Mouse (Mus musculus) 3134 (cell line): ENCODE measurements around the gene Vat1l.

ENCODE experiments used
- DNase-seq: peaks from one replicate; pipeline ENCODE4 v3.0.0-alpha.2; 2011; ENCODE audit warnings: low spot score; ENCODE audit not compliant: insufficient read length; ENCODE audit errors: extremely low read depth

Vat1l gene

GRCm38 (mm10) chr8:114205221-114205901 is at the start of gene Vat1l:
Gene Vat1l (plus strand): TSS chr8:114205612.
- peak; percentile 11 for DNase-seq

DNA sequence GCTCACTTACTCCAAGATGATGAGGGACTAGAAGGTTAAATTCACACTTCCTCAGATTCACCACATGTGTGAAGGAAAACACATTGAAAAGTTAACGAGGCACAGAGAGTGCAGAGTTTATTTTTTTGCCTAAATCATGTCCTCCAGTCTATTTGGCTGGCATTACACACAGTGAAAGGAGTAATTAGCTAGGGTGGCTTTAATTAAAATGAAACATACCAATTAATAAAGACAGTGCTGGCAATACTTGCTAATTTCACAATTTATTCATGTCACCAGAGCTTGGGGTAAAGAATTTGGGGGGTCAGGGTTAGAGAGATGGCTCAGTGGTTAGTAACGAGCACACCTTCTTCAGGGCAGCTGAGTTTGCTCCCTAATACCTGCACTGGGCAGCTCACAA is 46.8 kb upstream of the Vat1l start:
- no peak for DNase-seq

GRCm38 (mm10) chr8:114159666-114160065 is 45.7 kb upstream of the Vat1l start:
- no peak for DNase-seq

DNA sequence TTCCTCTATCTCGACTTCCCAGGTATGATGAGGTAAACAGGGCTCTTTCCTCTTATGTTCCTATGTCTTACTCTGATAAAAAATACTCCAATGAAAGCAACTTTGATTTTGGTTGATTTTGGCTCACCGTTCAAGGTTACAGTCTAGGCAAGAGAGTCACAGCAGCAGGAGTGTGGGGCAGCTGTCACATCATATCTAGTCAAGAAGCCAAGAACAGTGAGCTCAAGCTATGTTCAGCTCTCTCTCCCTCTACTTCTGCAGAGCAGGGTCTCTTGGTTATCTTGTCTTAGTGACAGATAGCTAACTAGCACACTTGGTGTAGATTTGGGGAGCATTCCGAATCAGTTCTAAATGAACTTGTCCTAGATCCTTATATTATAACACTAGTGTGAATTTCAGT is 41.5 kb upstream of the Vat1l start:
- DNase-seq, result no peak

- no peak for DNase-seq
These were observed 40.8 kb upstream of the Vat1l start for GRCm38 (mm10) chr8:114164444-114165096.

DNA sequence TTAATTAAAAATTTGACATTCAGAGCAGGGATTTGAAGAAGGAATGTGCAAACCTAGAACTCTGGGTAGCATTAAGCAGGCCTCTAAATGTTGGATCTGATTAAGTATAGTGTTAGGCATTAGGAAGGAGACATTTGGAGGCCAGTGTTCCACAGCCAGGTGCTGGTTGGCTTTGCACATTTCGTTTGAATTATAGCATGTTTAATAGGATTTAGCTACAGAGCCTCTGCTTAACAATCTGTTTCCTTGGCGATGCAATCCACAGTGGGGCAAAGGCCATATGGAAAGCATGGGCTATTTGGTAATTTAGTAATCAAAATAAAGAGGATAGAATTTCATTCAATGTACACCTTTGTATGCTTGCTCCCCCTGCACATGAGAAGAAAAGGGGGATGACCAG is 39.7 kb upstream of the Vat1l start:
- DNase-seq, result no peak

- DNase-seq, result no peak
These were observed 28.7 kb upstream of the Vat1l start for GRCm38 (mm10) chr8:114176721-114177120.

DNA sequence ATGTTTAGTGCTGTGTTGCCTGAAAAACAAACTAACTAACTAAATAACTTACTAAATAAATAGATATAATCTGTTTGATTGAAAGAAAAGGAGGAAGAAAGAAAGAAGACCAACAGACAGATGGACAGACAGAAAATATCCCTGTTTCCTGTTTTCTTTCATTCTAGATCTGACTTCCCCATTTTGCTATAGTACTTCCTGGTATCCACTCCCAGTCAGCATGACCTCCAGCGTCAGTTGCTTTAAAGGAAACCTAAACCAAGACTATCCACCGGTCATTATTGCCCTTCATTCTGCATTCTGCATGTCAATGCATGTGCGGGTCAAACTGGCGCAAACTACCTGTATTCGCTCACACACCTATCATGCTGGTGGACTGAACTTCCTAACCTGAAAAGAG is 12.1 kb upstream of the Vat1l start:
- no peak for DNase-seq

DNA sequence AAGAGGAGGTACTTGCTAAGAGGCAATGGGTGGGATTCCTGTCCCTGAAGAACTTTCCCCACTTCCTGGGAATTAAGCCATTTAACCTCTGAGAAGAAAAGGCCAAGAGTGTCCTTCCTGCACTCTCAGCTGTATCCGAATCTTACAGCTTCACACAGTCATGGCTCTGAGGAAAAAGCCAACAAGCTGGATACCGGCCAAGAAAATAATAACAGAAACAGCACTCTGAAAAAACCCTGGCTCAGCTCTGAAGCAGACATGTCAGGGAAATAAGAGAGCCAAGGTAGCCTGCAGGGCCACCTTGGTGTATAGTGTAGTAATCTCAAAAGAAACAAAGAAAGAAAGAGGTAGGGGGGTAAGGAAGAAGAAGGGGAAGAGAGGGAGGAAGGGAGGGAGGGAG is 6.4 kb upstream of the Vat1l start:
- no peak for DNase-seq

- no peak for DNase-seq
These were observed 1.1 kb downstream of the Vat1l start for GRCm38 (mm10) chr8:114206421-114206983.

DNA sequence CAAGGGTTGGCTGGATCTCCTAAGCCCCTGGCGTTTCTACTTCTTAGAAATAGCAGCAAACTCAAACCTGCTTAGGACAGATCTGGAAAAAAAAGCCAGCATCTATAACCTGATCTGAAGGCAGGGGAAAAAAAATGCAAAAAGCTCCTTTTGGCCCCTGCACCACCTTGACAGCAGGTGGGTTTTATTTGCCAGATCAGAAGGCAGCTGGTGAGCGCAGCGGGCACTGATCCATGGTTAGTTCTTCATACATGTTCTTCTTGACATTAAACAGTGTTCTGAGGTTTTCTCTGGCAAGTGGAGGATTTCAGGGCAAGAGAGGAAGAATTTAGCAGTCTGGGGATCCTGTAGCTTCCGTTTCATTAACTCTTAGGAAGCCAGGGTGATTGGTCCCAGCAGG is 1.6 kb downstream of the Vat1l start:
- no peak for DNase-seq

DNA sequence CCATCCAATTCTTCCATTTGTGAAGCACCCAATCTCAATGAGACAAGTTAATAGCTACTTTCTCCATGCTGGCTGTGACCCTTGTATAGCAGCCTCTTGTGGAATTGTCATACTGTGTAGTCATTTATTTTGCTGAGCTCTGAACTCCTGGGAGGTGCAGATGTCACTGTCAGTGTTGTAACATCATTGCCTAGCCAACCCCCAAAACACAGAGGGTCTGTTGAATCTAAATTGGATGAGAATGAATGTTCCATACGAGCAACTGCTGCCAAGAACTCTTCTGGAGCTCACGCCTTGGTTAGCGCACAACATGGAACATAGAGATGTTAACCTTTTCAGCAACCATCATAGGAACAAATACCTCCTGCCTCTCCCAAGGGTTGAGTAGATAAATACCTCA is 15.4 kb downstream of the Vat1l start:
- no peak for DNase-seq

GRCm38 (mm10) chr8:114222001-114222400 is 16.6 kb downstream of the Vat1l start:
- no peak for DNase-seq

- no peak for DNase-seq
These were observed 18.6 kb downstream of the Vat1l start for GRCm38 (mm10) chr8:114224001-114224400.

GRCm38 (mm10) chr8:114251321-114252065 is 46.1 kb downstream of the Vat1l start:
- DNase-seq, result no peak

- no peak for DNase-seq
These were observed 53.3 kb downstream of the Vat1l start for GRCm38 (mm10) chr8:114258685-114259084.

- DNase-seq, result no peak
These were observed 54.4 kb downstream of the Vat1l start for GRCm38 (mm10) chr8:114259713-114260355.

DNA sequence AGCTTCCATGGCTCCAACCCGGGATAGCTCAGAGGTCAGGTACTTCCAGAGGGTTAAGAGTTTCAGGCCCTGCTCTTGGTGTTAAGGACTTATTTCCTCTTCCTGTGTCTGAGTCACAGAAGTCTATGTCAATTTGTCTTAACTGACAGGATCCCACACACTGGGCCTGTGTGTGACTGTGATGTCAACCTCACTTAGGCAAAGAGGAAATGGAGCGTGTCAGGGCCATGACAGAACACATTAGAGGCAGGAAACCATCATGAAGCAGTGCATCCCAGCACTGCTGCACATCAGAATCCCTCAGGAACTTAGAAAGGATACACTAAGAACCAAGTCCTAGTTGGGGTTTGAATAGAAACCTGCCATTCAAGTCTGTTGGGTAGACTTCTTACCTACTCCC is 56.9 kb downstream of the Vat1l start:
- no peak for DNase-seq

- no peak for DNase-seq
These were observed 69.1 kb downstream of the Vat1l start for GRCm38 (mm10) chr8:114274558-114274957.

GRCm38 (mm10) chr8:114281101-114281500 is 75.7 kb downstream of the Vat1l start:
- no peak for DNase-seq
